Mouse (Mus musculus) yolk sac, embryonic 10.5 days (tissue): ENCODE measurements around the gene Atg9b.
"Not testable (repeated sequence)": the region's sequence is repeated elsewhere in the genome, so short reads cannot be mapped to it uniquely, and the experiment has no call there.

Experiments
- DNase-seq: peaks from one replicate; pipeline ENCODE4 v3.0.0-alpha.2; 2017; ENCODE audit warnings: low spot score

The Atg9b gene

DNA sequence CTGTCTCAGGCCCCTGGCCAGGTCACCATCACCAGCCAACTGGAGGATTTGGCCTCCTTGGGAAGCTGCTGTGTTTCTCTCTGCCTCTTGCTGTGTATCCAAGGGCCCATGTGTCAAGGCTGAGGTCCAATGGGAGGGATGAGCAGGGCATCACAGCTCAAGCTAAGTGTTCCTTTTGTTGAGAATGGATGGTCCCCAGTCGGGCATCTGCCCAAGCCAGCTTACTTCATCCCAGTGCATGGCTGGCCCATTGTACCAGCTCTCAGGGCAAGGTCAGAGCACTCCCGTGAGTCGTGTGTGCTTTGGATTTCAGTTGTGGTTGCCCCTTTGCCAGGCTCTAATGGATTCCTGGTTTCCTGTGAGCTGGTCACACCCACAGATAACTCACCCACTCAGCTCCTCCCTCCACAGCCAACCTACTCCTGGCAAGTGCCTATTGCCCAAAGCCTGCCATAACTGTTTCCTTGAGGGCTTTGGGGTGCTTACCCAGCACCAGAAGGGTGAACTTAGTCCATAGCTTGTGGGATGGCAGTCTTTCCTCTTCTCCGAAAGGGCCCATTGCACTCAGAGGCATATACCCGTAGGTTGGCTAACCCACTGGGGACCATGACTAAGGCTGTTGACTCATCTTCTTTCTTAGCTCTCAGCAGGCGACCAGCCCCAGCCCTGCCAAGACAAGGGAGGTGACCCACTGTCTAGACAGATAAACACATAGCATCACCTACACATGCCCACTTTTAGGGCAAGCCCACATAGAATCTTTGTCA, 12.8 kb upstream of the Atg9b start:
- no peak for DNase-seq

DNA sequence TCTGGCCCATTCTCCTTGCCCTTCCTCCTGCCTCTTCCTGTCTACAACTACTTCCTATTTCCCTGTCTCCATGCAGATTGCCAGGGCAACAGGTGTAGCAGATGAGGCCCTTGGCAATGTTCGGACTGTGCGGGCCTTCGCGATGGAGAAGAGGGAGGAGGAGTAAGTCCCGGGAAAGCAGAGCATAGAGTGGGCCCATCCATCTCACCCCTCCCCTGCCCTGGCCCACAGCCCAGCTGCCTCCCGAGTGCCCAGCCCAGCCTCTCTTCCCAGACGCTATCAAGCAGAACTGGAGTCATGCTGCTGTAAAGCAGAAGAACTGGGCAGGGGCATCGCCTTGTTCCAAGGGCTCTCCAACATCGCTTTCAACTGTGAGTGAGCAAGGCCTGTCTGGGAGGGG, 10.0 kb upstream of the Atg9b start:
- no peak for DNase-seq

DNA sequence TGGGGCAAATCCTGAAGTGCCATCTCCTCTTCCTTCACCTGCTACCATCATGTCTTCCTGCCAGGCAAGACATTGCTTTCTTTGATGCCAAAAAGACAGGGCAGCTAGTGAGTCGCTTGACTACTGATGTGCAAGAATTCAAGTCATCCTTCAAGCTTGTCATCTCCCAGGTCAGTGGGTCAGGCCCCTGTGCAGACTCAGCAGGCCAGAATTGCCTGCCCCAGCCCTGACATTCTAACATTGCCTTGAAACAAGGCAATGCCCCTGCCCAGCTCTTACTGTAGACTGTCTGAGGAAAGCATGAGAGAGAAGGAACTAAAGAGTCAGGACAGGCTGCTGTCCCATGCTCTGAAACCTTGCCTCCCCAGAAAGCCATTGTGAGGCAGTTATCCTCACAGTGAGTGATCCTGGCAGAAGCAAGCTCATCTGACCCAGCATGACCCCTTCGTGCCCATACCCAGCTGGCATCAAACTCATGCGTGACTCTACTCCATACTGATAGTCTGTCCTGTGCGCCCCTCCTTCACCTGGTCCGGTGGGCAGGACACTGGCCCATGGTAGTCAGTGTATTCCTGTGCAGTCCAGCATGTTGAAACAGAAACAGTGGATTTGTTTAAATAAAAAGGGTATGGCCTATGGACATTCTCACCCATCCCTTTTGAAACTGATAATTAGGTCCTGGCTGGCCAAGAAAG, 9.1 kb upstream of the Atg9b start:
- DNase-seq = no peak

DNA sequence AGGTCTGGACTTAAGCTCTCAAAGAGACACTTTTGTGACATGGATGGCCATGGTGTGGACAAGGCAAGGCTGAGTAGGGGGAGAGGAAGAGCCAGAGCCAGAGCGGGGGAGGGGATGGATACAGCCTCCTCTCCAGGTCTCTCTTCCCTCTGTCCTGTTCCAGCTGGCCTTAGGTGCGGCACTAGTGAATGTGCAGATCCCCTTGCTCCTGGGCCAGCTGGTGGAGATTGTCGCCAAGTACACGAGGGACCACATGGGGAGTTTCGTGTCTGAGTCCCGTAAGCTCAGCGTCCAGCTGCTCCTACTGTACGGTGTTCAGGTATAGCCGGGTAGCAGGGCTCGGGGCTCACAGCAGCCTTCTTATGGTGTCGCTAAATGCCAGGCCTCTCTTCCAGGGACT, 8.4 kb upstream of the Atg9b start:
- DNase-seq = no peak

DNA sequence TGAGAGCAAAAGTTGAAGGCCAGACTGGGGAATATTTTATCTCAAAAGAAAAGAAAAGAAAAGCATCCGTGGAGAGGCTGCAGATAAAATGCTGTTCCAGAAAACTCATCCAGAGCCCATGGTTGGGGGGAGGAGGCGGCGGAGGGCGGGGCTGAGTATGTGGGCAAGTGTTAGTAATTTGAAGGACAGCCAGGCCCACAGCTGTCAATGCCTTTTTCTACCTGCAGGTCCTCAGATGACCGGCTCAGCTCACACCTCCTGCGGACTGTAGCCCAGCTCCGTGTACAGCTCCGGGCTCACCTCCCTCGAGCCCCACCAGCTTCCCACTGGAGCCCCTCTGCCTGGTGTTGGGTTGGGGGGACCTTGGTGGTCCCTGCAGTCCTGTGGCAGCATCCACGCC, 7.7 kb upstream of the Atg9b start:
- no peak for DNase-seq

DNA sequence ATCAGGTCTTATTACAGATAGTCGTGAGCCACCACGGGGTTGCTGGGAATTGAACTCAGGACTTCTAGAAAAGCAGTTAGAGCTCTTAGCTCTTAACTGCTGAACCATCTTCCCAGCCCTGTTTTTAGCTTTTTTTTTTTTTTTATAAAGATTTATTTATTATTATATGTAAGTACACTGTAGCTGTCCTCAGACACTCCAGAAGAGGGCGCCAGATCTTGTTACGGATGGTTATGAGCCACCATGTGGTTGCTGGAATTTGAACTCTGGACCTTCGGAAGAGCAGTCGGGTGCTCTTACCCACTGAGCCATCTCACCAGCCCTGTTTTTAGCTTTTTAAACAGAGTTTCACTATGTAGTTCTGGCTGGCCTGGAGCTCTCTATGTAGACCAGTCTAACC, 4.3 kb upstream of the Atg9b start:
- DNase-seq = not testable (repeated sequence)

DNA sequence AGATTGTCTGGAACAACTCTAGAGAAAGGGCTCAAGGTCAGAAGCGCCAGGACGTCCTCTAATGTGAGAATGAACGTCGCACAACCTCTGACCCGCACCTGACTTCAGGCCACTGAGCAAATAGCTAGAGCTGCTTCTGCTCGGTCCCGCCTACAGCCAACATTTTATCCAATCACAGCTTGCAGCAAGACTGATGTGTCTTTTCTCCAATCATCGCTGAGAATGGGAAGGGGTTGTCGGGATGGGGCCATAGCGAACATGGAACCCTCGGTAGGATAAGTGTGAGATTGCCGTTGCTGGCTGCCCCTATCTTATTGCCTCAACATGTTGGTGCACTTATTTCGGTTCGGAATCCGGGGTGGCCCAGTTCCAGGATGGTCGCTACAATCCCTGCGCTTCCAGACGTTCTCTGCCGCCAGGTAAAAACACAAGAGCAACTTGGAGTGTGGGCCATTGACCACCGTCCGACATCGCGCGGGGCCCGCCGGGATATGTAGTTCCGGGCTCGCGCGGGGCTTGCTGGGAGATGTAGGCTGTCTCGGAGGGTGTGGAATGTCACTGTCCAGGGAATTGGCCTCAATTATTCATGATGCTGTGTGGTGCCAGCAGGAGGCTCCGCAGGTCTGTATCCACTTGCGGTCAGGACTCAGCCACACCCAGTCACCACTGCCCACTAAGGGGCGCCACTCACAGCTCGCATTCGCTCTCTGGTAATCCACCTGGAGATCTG, 2.4 kb upstream of the Atg9b start:
- peak; percentile 98 for DNase-seq

DNA sequence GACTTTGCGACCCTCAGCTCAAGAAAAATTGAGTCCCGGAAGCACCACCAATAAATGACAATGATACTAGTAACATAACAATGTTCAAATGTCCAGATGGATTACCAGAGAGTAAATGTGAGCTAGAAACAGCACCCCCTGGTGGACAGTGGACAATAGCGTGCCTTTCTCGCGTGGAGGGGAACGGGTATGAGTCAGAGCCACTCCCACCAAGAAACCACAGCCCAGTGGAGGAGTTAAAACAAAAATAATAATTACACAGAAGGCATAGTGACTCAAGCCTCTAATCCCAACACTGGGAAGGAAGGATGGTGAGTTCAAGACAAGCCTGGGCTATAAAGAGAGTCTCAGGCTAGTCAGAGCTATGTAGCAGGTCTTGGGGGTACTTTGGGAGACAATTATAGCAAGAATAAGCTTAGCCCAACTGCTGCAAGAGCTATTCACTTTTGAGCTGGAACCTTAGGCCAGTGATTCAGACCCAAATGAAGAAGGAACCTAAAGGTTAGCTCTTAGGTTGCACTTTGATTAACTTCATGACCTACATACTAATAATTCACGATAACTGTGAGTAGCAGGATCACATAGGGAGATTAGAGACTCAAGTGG, 1.6 kb upstream of the Atg9b start, which contains the start of gene Abcb8:
Gene Abcb8 (plus strand): TSS at position 272 of the 606 bp plus-strand sequence.
- DNase-seq = peak; percentile 47

DNA sequence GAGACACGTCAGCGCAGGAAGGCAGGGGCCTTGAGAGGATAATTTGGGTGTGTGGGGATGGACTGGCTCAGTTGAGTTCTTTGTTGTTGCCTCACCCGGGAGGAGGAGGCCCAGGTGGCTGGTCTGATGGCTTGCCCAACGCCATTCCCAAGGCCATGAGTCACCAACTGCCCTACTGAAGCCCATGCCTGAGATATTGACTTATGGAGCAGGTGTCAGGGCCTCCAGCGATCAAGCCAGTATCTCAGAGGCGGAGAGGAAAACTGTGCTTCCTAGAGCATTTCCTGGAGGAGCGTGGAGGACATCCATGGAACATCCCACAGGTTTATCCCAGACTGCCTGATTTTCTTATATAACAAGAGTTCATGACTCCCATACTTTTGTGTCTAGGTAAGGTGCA, 781 bp upstream of the Atg9b start:
- no peak for DNase-seq

DNA sequence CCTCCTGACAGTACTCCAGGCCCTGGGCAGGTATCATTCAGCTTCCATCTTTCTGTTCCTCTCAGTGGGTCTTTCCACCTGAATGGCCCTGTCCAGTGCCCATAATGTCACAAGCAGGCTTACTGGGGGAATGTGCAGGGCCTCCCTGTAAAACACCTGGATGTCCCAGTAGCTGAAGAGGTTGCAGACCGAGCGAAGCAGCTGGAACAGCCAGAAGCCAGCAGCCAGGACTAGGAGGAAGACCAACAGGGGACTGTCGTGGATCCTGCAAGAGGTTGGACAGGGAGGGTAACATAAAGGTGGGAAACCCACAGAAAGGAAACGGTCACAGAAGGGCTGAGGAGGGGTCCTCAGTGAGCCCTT, 2.3 kb downstream of the Atg9b start:
- no peak for DNase-seq

DNA sequence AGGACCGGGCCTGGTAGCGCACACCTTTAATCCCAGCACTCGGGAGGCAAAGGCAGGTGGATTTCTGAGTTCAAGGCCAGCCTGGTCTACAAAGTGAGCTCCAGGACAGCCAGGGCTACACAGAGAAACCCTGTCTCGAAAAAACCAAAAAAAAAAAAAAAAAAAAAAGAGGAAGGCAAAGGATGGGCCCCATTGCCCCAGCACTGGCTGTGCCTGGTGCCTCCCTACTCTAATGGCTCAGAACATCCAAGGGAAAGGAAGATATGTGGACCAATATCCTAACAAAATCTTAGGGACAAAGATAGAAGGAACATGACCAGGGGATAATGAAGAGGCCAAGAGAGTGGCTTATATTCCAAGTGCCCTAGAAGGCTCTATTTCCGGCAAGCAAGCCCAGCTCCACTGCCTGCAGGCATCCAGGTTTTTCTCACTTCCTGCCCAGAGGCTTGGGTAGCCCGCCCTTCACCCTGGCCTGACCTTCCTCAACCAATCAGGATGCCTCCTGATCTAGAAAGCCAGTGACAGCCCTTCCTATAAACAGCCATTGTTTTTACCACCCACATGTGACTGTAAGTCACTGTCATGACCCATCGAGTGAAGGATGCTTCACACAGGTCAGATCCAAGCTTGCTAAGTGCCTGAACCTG, 2.8 kb downstream of the Atg9b start:
- peak; percentile 32 for DNase-seq

DNA sequence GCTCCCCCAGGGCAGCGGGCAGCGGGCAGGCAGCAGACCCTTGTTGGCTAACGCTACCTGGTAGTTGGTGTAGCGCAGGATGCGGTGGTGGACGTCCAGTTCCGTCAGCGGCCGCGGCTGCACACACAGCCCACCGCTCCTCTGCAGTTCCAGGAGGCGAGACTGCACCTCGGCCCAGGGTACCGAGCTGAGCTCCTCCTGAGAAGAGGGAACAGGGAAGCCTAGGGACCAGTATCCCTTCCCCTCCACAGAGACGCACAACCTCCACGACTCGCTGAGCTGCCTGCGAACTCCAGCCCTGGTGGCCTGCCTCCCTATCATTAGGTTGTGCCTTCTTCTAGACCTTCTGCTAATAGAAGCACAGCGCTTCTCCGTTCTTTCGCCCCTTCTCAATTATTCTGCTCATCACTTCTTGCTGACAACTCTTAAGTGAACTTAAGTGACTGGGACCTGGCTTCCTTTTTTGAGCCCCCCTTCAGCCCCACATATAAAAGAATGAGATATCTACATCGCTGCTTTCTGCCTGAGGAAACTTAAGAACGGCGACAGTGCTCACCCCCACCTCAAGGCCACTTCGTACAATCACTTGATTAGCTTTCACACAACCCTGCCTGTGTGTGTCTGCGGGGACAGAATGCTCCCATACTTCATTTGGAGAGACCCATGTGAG, 3.6 kb downstream of the Atg9b start:
- no peak for DNase-seq

DNA sequence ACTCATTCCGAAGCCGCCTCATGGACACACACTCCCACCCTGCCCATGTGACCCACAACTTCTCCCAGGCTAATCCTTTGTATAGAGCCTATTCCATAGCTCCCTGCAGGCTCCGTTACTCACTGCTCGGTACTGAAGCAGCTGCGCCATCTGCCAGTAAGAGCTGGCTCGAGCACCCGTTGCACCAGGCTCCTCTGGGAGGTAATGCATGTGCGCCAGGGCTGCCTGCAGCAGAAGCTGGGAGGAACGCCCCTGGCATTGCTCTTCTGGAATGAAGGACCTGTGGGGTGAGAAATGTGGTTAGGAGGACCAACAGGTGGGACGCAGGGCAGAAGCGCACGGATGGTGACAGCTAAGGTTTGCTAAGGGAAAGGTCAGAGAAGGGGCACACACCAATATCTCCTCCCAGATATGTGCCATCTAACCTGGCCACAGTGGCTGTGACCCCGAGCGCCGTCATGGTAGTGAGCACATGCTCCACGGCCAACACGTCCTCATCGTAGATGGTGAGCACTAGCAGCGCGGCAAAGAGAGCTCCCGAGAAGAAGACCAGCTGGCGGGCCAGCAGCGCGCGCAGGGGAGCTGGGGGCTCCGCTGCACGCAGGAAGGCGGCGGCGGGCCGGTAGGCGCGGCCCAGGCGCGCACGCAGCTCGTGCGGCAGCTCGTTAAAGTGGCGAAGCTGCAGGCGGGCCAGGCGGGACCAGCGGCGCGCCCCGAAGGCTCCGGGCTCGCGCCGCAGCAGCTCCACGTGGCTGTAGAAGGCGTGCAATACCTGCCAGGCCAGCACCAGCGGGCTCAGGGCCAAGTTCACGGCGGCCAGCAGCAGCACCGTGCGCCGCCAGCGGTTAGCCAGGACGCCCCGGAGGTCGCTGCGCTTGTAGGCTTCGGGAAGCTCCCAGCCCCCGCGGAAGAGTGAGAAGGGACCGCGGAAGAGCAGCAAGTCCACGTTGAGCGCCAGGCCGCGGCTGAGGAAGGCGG, 4.4 kb downstream of the Atg9b start:
- peak; percentile 48 for DNase-seq

DNA sequence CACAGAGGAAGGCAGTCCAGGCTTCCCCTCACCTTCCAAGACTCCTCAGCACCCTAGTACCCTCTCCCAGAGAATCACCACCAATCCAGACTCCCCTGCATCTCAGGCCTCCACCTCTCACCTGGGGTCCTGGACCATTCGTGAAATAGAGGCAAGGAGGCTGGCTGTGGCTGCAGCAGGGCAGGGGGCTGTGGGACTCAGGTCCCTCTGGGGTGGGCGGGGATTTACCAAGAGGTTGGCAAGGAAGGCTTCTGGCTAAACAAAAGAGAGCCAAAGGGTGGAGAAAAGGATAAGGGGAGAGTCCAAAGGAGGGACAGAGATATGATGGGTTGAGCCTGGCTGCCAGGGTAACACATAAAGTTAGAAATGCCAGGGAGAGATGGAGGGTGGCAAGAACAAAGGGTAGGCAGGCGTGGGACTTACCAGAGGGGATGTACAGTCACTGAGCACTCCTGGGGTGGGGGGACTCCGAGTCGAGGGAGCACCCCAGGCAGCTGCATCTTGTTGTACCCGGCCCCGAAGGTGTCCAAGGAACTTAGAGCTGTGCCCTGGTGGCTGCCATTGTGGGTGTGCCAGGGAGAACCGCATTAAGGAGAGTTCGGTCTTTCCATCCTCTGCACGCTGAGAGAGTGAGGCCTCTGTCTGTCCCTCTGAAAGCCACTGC, 5.9 kb downstream of the Atg9b start:
- no peak for DNase-seq

DNA sequence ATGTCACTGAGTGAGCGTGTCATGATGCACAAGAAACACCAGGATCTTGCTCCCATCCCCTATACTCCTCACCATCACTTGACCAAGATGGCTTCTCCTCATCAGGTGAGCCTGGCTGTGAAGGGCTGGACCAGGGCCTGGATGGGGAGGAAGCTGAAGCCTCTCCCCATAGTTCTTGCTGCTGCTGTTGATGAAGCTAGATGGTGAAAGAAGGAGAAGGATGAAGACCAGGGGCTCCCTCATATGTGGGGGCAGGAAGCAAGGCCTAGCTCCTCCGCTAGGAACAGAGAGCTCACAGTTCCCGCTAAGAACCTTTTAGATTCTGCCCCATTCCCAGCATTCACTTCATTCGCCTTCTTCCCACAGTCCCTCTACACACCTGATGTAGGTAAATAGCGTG, 6.6 kb downstream of the Atg9b start:
- no peak for DNase-seq

DNA sequence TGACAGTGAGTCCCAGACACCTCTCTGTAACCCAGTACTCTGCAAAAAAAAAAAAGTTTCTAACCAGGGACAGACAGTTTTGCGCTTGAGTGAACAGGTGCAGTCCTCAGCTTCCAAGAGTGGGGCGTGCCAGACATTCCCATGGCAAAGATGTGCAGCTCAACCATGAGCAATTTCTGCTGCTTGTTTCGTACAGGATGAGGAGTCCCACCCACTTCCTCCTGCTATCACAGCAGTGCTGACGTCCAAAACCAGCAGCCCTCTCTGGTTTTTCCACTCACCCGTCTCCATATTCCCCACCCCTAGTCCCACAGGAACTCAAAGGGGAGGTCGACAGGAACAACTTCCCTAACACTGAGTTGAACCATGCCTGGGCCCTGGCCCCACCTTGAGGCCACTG, 7.5 kb downstream of the Atg9b start:
- DNase-seq = no peak

DNA sequence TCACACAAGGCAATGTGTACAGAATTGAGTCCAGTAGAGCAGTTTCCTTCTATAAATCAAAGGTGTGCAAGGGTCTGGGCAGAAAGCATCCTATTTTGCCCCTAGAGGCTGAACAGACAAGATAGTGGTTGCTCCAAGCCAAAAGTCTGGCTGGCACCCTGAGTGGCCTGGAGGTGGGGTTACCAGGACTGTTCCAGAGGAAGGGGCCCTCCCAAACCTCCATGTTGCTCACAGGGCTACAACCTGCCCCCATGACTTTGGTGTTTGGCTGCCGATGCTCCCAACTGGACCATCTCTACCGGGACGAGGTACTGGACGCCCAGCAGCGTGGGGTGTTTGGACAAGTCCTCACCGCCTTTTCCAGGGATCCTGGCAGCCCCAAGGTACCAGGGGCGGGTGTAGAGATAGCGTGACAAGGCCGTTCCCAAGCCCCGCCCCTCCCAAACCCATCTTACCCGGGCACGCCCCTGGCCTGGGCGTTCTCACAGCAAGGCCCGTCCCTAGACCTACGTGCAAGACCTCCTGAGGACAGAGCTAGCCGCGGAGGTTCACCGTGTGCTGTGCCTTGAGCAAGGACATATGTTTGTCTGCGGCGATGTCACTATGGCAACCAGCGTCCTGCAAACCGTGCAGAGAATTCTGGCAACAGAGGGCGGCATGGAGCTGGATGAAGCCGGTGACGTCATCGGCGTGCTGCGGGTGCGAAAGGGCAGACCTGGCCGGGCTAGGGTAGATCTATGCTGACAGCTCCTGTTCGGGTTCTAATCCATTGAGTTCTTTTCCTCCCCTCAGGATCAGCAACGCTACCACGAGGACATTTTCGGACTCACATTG, 8.7 kb downstream of the Atg9b start:
- DNase-seq = peak; percentile 91

DNA sequence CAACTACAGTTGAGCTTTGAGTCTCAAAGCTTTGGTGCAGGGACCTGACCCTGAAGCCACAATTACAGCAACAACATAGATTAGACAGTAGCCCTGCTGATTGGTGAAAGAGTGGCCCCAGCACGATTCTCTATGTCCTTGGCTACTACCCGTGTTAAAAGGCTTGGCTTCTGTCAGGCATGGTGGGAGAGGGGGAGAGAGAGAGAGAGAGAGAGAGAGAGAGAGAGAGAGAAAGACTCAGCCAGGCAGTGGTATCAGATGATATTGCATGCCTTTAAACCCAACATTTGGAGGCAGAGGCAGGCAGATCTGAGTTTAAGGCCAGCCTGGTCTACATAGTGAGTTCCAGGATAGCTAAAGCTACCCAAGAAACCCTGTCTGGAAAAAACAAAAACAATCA, 10.0 kb downstream of the Atg9b start:
- no peak for DNase-seq

DNA sequence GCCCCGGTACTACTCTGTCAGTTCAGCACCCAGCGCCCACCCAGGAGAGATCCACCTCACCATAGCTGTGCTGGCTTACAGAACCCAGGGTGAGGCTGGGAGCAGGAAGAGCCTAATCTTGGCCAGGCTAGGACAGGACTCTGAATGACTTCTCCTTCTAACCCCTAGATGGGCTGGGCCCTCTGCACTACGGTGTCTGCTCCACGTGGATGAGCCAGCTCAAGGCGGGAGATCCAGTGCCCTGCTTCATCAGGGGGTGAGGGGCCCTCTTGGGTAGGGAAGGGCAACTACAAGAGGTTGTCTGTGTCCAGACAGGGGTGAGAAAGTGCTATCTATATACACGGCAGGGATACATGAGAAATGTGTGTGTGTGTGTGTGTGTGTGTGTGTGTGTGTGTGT, 10.5 kb downstream of the Atg9b start:
- DNase-seq = no peak
